ENCODE assay signal across 7 mouse cellular contexts in genomic region chr6:12749531-12750210, GRCm38 (mm10). TPM values are rescaled to one million over a fixed set of nuclear protein-coding genes. Genes with fewer than 3 reads are reported as not detected.
DNase-seq lines count a peak whose midpoint lies in the region; ATAC-seq lines count a peak whose summit lies in the region.

No protein-coding gene starts in this region.

- ATAC-seq in lung, embryonic 15.5 days (ENCODE audit: borderline replicate concordance, extremely low read depth, low FRiP score, low TSS enrichment) = no peak
- no peak for ATAC-seq in forebrain, embryonic 14.5 days
- no peak for ATAC-seq in limb, embryonic 13.5 days (ENCODE audit: low FRiP score, low read depth)
- no peak for ATAC-seq in stomach, embryonic 15.5 days (ENCODE audit: insufficient read depth, low FRiP score, low read depth)

- peaks cover 5% of the 10 kb centered on the region; the same call in 1 of the 2 replicates for H3K4me1 ChIP-seq in lung, embryonic 15.5 days
- peaks cover 13% of the 10 kb centered on the region for H3K4me1 ChIP-seq in forebrain, embryonic 14.5 days (ENCODE audit: control insufficient read depth, insufficient read depth, low read length)
- H3K4me1 ChIP-seq in limb, embryonic 13.5 days = peaks cover 6% of the 10 kb centered on the region; the same call in 1 of the 2 replicates
- H3K4me1 ChIP-seq in stomach, embryonic 15.5 days = peaks cover 2% of the 10 kb centered on the region; the same call in 1 of the 2 replicates

- H3K27me3 ChIP-seq in lung, embryonic 15.5 days = peaks cover 9% of the 10 kb centered on the region
- H3K27me3 ChIP-seq in forebrain, embryonic 14.5 days (replicated peaks; ENCODE audit: control insufficient read depth, insufficient read depth, low read length) = 0 out of 2 replicates have a peak, but pooled peaks cover 4% of the 10 kb centered on the region
- no peaks in the 10 kb centered on the region for H3K27me3 ChIP-seq in limb, embryonic 13.5 days
- no peaks in the 10 kb centered on the region for H3K27me3 ChIP-seq in stomach, embryonic 15.5 days (replicated peaks)

- H3K9me3 ChIP-seq in lung, embryonic 15.5 days = no peaks in the 10 kb centered on the region
- no peaks in the 10 kb centered on the region for H3K9me3 ChIP-seq in forebrain, embryonic 14.5 days (replicated peaks; ENCODE audit: control insufficient read depth, low read length)
- H3K9me3 ChIP-seq in limb, embryonic 13.5 days = no peaks in the 10 kb centered on the region
- H3K9me3 ChIP-seq in stomach, embryonic 15.5 days = no peaks in the 10 kb centered on the region

- H3K9ac ChIP-seq in lung, embryonic 15.5 days = peak overlapping the region; percentile 33; the same call in 1 of the 2 replicates
- H3K9ac ChIP-seq in forebrain, embryonic 14.5 days (ENCODE audit: low read length) = peak overlapping the region; percentile 81
- peak overlapping the region; percentile 78 for H3K9ac ChIP-seq in limb, embryonic 13.5 days
- H3K9ac ChIP-seq in stomach, embryonic 15.5 days = no peak overlapping the region

- no peaks in the 10 kb centered on the region for H3K36me3 ChIP-seq in lung, embryonic 15.5 days
- no peaks in the 10 kb centered on the region for H3K36me3 ChIP-seq in forebrain, embryonic 14.5 days (ENCODE audit: control insufficient read depth, insufficient read depth, low read length)
- no peaks in the 10 kb centered on the region for H3K36me3 ChIP-seq in limb, embryonic 13.5 days
- H3K36me3 ChIP-seq in stomach, embryonic 15.5 days = no peaks in the 10 kb centered on the region

- H3K27ac ChIP-seq in lung, embryonic 15.5 days = no peak overlapping the region
- H3K27ac ChIP-seq in forebrain, embryonic 14.5 days (ENCODE audit: low read depth, low read length) = peak overlapping the region; percentile 92
- H3K27ac ChIP-seq in limb, embryonic 13.5 days = no peak overlapping the region
- H3K27ac ChIP-seq in stomach, embryonic 15.5 days = no peak overlapping the region

- 22% methylated on average over 12 of the region's 12 CpGs for WGBS in lung, embryonic 15.5 days
- WGBS in forebrain, embryonic 14.5 days = 2% methylated on average over 12 of the region's 12 CpGs
- 17% methylated on average over 12 of the region's 12 CpGs for WGBS in limb, embryonic 13.5 days
- 20% methylated on average over 12 of the region's 12 CpGs for WGBS in stomach, embryonic 15.5 days

- no peak for DNase-seq in lung, postnatal 10 days
- DNase-seq in forebrain, embryonic 14.5 days (ENCODE audit: low spot score) = peak; percentile 67
- no peak for DNase-seq in urinary bladder, postnatal 10 days (ENCODE audit: low spot score)
- DNase-seq in retina, embryonic 14.5 days (ENCODE audit: low spot score) = no peak

- H3K4me3 ChIP-seq in lung, embryonic 15.5 days = peak overlapping the region; percentile 57
- peak overlapping the region; percentile 67 for H3K4me3 ChIP-seq in forebrain, embryonic 14.5 days (ENCODE audit: low read depth, low read length)
- H3K4me3 ChIP-seq in limb, embryonic 13.5 days = peak overlapping the region; percentile 70
- H3K4me3 ChIP-seq in stomach, embryonic 15.5 days (replicated peaks) = peak overlapping the region; percentile 58

- H3K4me2 ChIP-seq in lung, embryonic 15.5 days = peak overlapping the region; percentile 88
- H3K4me2 ChIP-seq in forebrain, embryonic 14.5 days (ENCODE audit: low read length) = peak overlapping the region; percentile 82
- peak overlapping the region; percentile 91 for H3K4me2 ChIP-seq in limb, embryonic 13.5 days (replicated peaks)
- H3K4me2 ChIP-seq in stomach, embryonic 15.5 days = peak overlapping the region; percentile 94

RNA-seq across cellular contexts. Expression of gene Thsd7a, which starts 0.5 kb away (rescaled TPM):
- polyA plus RNA-seq in lung, embryonic 15.5 days (2015; fragmentation: Nextera tagmentation; extraction: Ambion mirVana) = 1.2 and 2.3 TPM in 2 replicates
- 8.0 and 11.0 TPM in 2 replicates for polyA plus RNA-seq in forebrain, embryonic 14.5 days (2014; fragmentation: Nextera tagmentation; extraction: Ambion mirVana)
- 6.6 and 7.6 TPM in 2 replicates for polyA plus RNA-seq in limb, embryonic 13.5 days (2015; fragmentation: Nextera tagmentation; extraction: Ambion mirVana)
- 2.8 and 3.4 TPM in 2 replicates for polyA plus RNA-seq in stomach, embryonic 15.5 days (2015; fragmentation: Nextera tagmentation; extraction: Ambion mirVana)
